Mouse (Mus musculus) thymus, adult 2 months (tissue): ENCODE measurements around the gene Ube2i.

Source experiments
- CTCF ChIP-seq: fragments of 200-500 bp; IDR thresholded peaks from 2 replicates; pipeline ENCODE4 v1.5.1; 2012; ENCODE audit warnings: mild to moderate bottlenecking, control low read depth, low read length, moderate library complexity, borderline replicate concordance; ENCODE audit not compliant: control insufficient read depth, poor library complexity, insufficient read depth; ENCODE audit errors: extremely low read depth
- POLR2A ChIP-seq: fragments of 200-500 bp; IDR thresholded peaks from 2 replicates; pipeline ENCODE4 v1.6.1; 2012; ENCODE audit warnings: mild to moderate bottlenecking, low read length, control low read depth, moderate library complexity; ENCODE audit not compliant: control insufficient read depth, poor library complexity, insufficient read depth; ENCODE audit errors: extremely low read depth

DNA sequence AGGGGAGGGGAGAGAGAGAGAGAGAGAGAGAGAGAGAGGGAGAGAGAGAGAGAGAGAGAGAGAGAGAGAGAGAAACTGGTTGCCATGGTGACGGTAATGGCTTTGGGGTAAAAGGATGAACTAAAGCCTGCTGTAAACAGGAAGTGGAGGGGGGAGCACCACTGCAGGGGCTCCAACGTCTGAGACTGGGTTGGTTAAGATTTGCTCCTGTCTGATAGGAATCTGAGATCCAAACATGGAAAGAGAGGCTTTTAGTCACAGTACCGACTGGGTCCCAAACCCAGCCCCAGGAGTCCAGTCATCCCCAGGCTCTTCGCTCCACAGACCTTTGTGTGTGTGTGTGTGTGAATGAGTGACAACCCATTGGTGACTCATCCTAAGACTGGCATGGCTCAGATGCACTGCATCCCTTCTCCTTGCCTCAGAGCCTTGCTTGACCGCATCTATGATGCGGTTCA, 16.6 kb downstream of the Ube2i start:
- TF ChIP-seq POLR2A (no peak), CTCF (no peak)
